Mouse (Mus musculus) liver, embryonic 11.5 days (tissue): Measurements from ENCODE around the gene Zfp952. TPM values are rescaled to one million over a fixed set of nuclear protein-coding genes. Genes with fewer than 3 reads are reported as not detected.
A peak's percentile ranks its signal among the peaks of the same experiment; 100 is the strongest.

Experiments used
- ATAC-seq: fragments of 200-750 bp; cut with Nextera tagmentation; replicated peaks from 2 replicates; pipeline ENCODE4 v1.8.0; 2017; ENCODE audit warnings: moderate number of reproducible peaks, mild to moderate bottlenecking, moderate TSS enrichment, moderate library complexity; ENCODE audit not compliant: low FRiP score
- DNase-seq: peaks from one replicate; pipeline ENCODE4 v3.0.0-alpha.2; 2017; ENCODE audit warnings: low spot score
- H3K27ac ChIP-seq: fragments of 300-500 bp; sonication (generic); 2 replicates; pipeline ENCODE4 v1.5.1; 2014; ENCODE audit warnings: mild to moderate bottlenecking, low read depth, low read length, control low read depth
- H3K27me3 ChIP-seq: fragments of 300-500 bp; sonication (generic); replicated peaks from 2 replicates; pipeline ENCODE4 v1.6.1; 2014; ENCODE audit warnings: low read length, mixed read lengths; ENCODE audit not compliant: control insufficient read depth, insufficient read depth
- H3K36me3 ChIP-seq: fragments of 300-500 bp; sonication (generic); 2 replicates; pipeline ENCODE4 v1.6.1; 2014; ENCODE audit warnings: mild to moderate bottlenecking, low read length, moderate library complexity, mixed read lengths; ENCODE audit not compliant: control insufficient read depth, insufficient read depth
- H3K4me1 ChIP-seq: fragments of 300-500 bp; sonication (generic); replicated peaks from 2 replicates; pipeline ENCODE4 v1.6.1; 2014; ENCODE audit warnings: low read length, mixed read lengths; ENCODE audit not compliant: control insufficient read depth, insufficient read depth
- H3K4me2 ChIP-seq: fragments of 300-500 bp; sonication (generic); 2 replicates; pipeline ENCODE4 v1.6.1; 2014; ENCODE audit warnings: mild to moderate bottlenecking, control low read depth, moderate library complexity
- H3K4me3 ChIP-seq: fragments of 300-500 bp; sonication (generic); 2 replicates; pipeline ENCODE4 v1.5.1; 2014; ENCODE audit warnings: low read depth, low read length, control low read depth
- H3K9ac ChIP-seq: fragments of 300-500 bp; sonication (generic); 2 replicates; pipeline ENCODE4 v1.6.1; 2014; ENCODE audit warnings: low read depth, low read length, control low read depth
- H3K9me3 ChIP-seq: fragments of 300-500 bp; sonication (generic); 2 replicates; pipeline ENCODE4 v1.6.1; 2016; ENCODE audit warnings: low read length, inconsistent platforms, mixed read lengths; ENCODE audit not compliant: control insufficient read depth
- WGBS: fragments of 180-500 bp; shearing (Covaris S2); extraction: QIAGEN DNeasy Blood & Tissue Kit; methylation state at CpG from one replicate; pipeline ENCODE4 v1.1.7; 2014; 5-methylcytosine and 5-hydroxymethylcytosine counted together
- polyA plus RNA-seq: library from polyadenylated mRNA; unstranded; fragments of >200 nt; fragmentation: Nextera tagmentation; extraction: Ambion mirVana; gene quantifications from 2 replicates; pipeline ENCODE4 v1.2.1, GENCODE M21; 2014

The Zfp952 gene
- polyA plus RNA-seq, result 7.1 and 7.7 TPM in 2 replicates

DNA sequence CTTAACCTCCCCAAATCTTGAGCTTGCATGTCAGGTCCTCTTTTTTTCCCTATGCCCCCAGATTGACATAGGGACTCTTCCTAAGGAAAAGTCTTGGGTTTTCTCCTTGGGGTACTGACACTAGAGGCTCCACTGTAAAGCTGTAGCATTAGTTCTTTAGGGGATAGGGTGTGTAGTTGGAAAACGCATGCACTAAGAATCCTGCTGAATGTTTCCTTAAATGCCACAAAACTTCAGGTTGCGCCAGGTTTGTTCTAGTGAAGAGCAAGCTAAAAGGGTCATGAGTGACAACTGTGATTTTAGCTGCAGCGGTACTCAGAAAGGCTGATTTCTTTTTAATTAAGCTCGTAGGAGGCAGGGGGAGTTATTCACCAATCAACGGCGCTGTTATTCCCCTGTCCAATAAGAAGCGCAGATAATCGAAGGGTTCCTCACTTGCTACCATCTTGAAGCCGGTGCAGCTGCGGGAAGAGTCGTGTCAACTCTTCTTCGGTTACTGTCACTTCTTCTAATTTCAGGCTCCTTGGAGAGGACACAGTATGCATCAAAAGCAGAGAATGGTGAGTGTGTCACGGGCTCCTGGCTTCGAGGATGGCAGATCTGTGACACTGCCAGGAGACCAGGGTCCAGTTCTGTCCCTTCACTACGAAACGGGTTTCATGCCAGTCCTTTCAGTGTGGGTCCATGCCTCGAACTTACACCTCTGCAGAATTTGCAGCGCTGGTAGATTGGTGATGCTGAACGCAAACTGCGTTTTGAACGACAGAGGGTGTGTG, at the start of gene Zfp952:
TSS of gene Zfp952 (plus strand) at position 431 of the 776 bp plus-strand sequence.
- Histone ChIP-seq H3K4me3 (peak within 1 kb of the TSS; percentile 69), H3K27ac (no peak within 1 kb of the TSS), H3K27me3 (no peaks in the 10 kb centered on the region), H3K9ac (peak within 1 kb of the TSS; percentile 69), H3K4me2 (peak within 1 kb of the TSS; percentile 75), H3K36me3 (peaks cover 2% of the 10 kb centered on the region; the same call in 1 of the 2 replicates), H3K9me3 (no peaks in the 10 kb centered on the region), H3K4me1 (no peaks in the 10 kb centered on the region; the same call in 1 of the 2 replicates)
- WGBS, result 1% methylated on average over 21 of the region's 21 CpGs
- peak; percentile 93 for ATAC-seq
- DNase-seq, result peak; percentile 75

- H3K27me3 ChIP-seq, result no peaks in the 10 kb centered on the region
- no peaks in the 10 kb centered on the region for H3K36me3 ChIP-seq
- WGBS, result 90% methylated on average over 3 of the region's 3 CpGs
- no peak overlapping the region for H3K4me2 ChIP-seq
- H3K9me3 ChIP-seq, result no peaks in the 10 kb centered on the region
- H3K4me1 ChIP-seq, result peaks cover 5% of the 10 kb centered on the region
- H3K27ac ChIP-seq, result no peak overlapping the region
- ATAC-seq (no peak), DNase-seq (no peak)
- no peak overlapping the region for H3K9ac ChIP-seq
- H3K4me3 ChIP-seq, result no peak overlapping the region
Measured at GRCm38 (mm10) chr17:32943661-32944060, 49.3 kb upstream of the Zfp952 start.

GRCm38 (mm10) chr17:32944402-32945035, 48.4 kb upstream of the Zfp952 start:
- no peak for ATAC-seq
- H3K36me3 ChIP-seq, result no peaks in the 10 kb centered on the region
- H3K9ac ChIP-seq, result no peak overlapping the region
- no peak overlapping the region for H3K4me3 ChIP-seq
- H3K27me3 ChIP-seq, result no peaks in the 10 kb centered on the region
- H3K9me3 ChIP-seq, result no peaks in the 10 kb centered on the region
- DNase-seq, result no peak
- peaks cover 5% of the 10 kb centered on the region for H3K4me1 ChIP-seq
- no peak overlapping the region for H3K4me2 ChIP-seq
- no peak overlapping the region for H3K27ac ChIP-seq
- WGBS, result 66% methylated on average over 3 of the region's 3 CpGs

DNA sequence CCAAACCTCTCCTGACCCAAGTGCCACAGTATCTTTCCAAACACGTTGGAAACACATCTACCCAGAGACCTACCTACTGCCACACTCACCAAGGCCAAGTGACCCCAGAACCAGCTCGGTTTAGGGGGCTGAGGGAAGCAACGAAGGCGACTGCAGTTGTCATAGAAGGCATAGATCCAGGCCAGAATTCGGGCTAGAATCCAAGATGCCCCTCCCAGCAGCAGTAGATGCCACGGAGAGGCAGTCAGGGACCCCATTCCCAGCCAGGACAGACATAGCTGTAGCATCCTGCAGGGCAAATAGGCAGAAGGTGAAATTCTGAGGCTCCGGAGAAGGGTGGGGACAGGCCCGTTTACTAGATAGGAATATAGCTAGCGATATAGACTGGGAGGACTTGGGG, 46.2 kb upstream of the Zfp952 start:
- Histone ChIP-seq H3K4me1 (peaks cover 5% of the 10 kb centered on the region), H3K27me3 (no peaks in the 10 kb centered on the region), H3K9me3 (no peaks in the 10 kb centered on the region), H3K9ac (peak overlapping the region; percentile 70), H3K4me2 (peak overlapping the region; percentile 90), H3K36me3 (no peaks in the 10 kb centered on the region), H3K27ac (no peak overlapping the region), H3K4me3 (peak overlapping the region; percentile 65)
- WGBS, result 43% methylated on average over 9 of the region's 9 CpGs
- DNase-seq (no peak), ATAC-seq (no peak)

DNA sequence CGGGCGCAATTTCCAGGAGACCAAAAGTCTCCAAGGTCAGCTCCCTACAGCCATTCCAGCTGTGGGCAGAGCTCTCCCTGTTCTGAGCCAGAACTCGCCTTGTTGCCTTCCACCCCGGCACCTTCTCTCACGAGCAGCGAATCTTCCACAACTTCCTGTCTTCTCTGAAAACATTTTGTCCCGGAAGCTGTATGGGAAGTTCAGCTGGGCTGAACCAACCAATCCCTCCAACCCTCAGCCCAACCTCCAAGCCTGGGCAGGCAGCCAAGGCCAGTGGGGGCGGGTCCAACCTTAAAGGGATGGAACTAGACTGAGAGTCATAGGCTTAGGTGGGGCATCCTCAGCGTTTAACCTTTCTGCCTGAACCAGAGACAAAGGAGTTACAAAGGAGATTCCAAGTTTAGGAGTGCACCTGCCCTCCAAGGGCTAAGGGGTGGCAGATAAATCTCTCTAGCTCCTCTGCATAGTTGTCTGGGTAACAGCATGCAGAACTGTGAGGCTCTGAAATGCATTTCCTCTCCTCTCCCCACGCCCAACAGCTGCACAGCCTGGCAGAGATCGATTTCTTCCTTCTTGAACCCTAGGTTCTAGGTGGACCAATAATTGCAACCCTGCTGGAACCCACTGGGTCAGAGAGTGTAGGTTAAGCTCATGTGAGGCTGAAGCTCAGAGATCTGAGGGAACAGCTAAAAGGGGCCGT, 45.6 kb upstream of the Zfp952 start, which contains the start of gene Cyp4f13:
TSS of gene Cyp4f13 (minus strand) at position 188 of the 700 bp plus-strand sequence.
- no peaks in the 10 kb centered on the region for H3K27me3 ChIP-seq
- no peaks in the 10 kb centered on the region for H3K36me3 ChIP-seq
- 21% methylated on average over 12 of the region's 12 CpGs for WGBS
- H3K4me3 ChIP-seq, result peak within 1 kb of the TSS; percentile 65
- ATAC-seq (peak; percentile 95), DNase-seq (peak; percentile 86)
- H3K9ac ChIP-seq, result peak within 1 kb of the TSS; percentile 70
- peak within 1 kb of the TSS; percentile 90 for H3K4me2 ChIP-seq
- H3K9me3 ChIP-seq, result no peaks in the 10 kb centered on the region
- H3K4me1 ChIP-seq, result peaks cover 5% of the 10 kb centered on the region
- no peak within 1 kb of the TSS for H3K27ac ChIP-seq

- 80% methylated on average over 3 of the region's 3 CpGs for WGBS
Measured at GRCm38 (mm10) chr17:32950136-32950535, 42.8 kb upstream of the Zfp952 start.

DNA sequence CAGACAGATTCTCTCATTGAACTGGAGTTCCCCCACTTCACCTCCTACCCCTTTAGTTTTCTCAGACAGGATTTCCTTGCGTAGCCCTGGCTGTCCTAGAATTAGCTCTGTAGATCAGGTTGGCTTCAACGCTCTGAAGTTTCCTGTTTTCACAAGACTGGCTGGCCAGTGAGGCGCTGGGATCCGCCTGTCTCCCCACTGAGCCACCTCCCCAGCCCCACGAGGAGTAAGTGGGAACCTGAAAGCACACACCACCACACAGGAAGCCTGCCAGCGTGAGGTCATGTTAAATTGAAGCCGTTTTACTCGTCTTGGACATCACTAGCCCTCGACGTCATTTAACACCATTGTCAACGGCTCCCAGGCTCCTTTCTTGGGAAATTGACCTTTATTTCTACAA, 41.9 kb upstream of the Zfp952 start:
- WGBS, result 74% methylated on average over 11 of the region's 11 CpGs
- Histone ChIP-seq H3K4me2 (no peak overlapping the region), H3K9me3 (no peaks in the 10 kb centered on the region), H3K27ac (no peak overlapping the region), H3K4me1 (peaks cover 5% of the 10 kb centered on the region), H3K9ac (no peak overlapping the region), H3K4me3 (no peak overlapping the region), H3K36me3 (no peaks in the 10 kb centered on the region), H3K27me3 (no peaks in the 10 kb centered on the region)
- DNase-seq (no peak), ATAC-seq (no peak)

More at GRCm38 (mm10) chr17:32950136-32950535, 42.8 kb upstream of the Zfp952 start:
- Histone ChIP-seq H3K27ac (no peak overlapping the region), H3K27me3 (no peaks in the 10 kb centered on the region), H3K9me3 (no peaks in the 10 kb centered on the region), H3K4me2 (no peak overlapping the region), H3K9ac (no peak overlapping the region), H3K4me1 (peaks cover 5% of the 10 kb centered on the region), H3K4me3 (no peak overlapping the region), H3K36me3 (no peaks in the 10 kb centered on the region)
- no peak for ATAC-seq
- no peak for DNase-seq

DNA sequence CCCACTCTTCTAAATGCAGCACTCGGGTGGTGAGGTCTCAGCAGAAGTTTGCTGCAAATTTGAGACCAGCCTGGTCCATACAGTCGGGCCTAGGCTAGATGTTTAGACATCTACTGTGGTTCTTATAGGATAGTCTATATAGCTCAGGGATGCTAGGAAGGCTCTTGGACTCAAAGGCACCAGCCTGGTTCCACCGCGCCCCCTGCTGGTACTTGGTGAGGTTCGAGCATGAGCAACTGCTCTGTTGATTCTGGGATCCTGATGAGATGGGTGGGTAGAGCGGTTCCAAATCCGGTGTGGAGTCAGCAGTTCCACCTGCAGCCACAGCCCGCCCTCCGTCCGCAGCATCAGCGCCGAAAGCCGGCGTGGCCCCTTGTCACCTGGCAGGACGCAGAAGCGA, 41.5 kb upstream of the Zfp952 start:
- H3K27me3 ChIP-seq, result no peaks in the 10 kb centered on the region
- H3K4me3 ChIP-seq, result no peak overlapping the region
- no peak overlapping the region for H3K27ac ChIP-seq
- no peak overlapping the region for H3K9ac ChIP-seq
- 27% methylated on average over 16 of the region's 16 CpGs for WGBS
- DNase-seq (peak; percentile 60), ATAC-seq (no peak)
- no peaks in the 10 kb centered on the region for H3K9me3 ChIP-seq
- H3K4me1 ChIP-seq, result peaks cover 4% of the 10 kb centered on the region
- no peak overlapping the region for H3K4me2 ChIP-seq
- no peaks in the 10 kb centered on the region for H3K36me3 ChIP-seq
